Mouse (Mus musculus): ENCODE measurements at regions not wholly inside any gene's neighbourhood (a gene's known extent, or its start where the extent isn't known, plus 50 kb on each side); places are given as distances from the start of the nearest gene placed in this dataset.

- DNase-seq: no peak
Measured at GRCm38 (mm10) chr6:89007516-89007915, 105.5 kb downstream of the Tpra1 start.

GRCm38 (mm10) chr6:89008614-89009171 lies 106.6 kb downstream of the Tpra1 start:
- peak; percentile 74 to 86 for DNase-seq

GRCm38 (mm10) chr6:89012998-89013689 lies 111.1 kb downstream of the Tpra1 start:
- DNase-seq: no peak

GRCm38 (mm10) chr6:89013690-89014061 lies 111.6 kb downstream of the Tpra1 start:
- no peak for DNase-seq

GRCm38 (mm10) chr6:89024101-89024650 lies 122.1 kb downstream of the Tpra1 start:
- no peak for DNase-seq

GRCm38 (mm10) chr6:89033433-89034298 lies 131.6 kb downstream of the Tpra1 start:
- peak; percentile 27 to 53 for DNase-seq

- peak; percentile 50 to 56 for DNase-seq
Measured at GRCm38 (mm10) chr6:89034455-89034854, 132.4 kb downstream of the Tpra1 start.

- peak; percentile 34 to 48 for DNase-seq
Measured at GRCm38 (mm10) chr6:89035061-89035835, 133.2 kb downstream of the Tpra1 start.

- no peak for DNase-seq
Measured at GRCm38 (mm10) chr6:89035836-89036156, 133.7 kb downstream of the Tpra1 start.

GRCm38 (mm10) chr6:89037392-89037791 lies 135.3 kb downstream of the Tpra1 start:
- peak; percentile 24 to 59 for DNase-seq

GRCm38 (mm10) chr6:89037901-89038300 lies 135.8 kb downstream of the Tpra1 start:
- DNase-seq: no peak

- no peak for DNase-seq
Measured at GRCm38 (mm10) chr6:89040919-89041318, 138.9 kb downstream of the Tpra1 start.

GRCm38 (mm10) chr6:89042478-89043239 lies 140.6 kb downstream of the Tpra1 start:
- no peak for DNase-seq

GRCm38 (mm10) chr6:89045436-89045966 lies 143.4 kb downstream of the Tpra1 start:
- DNase-seq: peak; percentile 32 to 71

GRCm38 (mm10) chr6:89046476-89046875 lies 144.4 kb downstream of the Tpra1 start:
- no peak for DNase-seq

GRCm38 (mm10) chr6:89047629-89048332 lies 145.7 kb downstream of the Tpra1 start:
- DNase-seq: no peak

- DNase-seq: no peak
Measured at GRCm38 (mm10) chr6:89049290-89049689, 147.2 kb downstream of the Tpra1 start.

- no peak for DNase-seq
Measured at GRCm38 (mm10) chr6:89050575-89051270, 148.7 kb downstream of the Tpra1 start.

GRCm38 (mm10) chr6:89052758-89053460 lies 150.9 kb downstream of the Tpra1 start:
- no peak for DNase-seq

GRCm38 (mm10) chr6:89054060-89054459 lies 152.0 kb downstream of the Tpra1 start:
- no peak for DNase-seq
